Mouse (Mus musculus): ENCODE results near the gene Map4k1. TPM values are rescaled to one million over a fixed set of nuclear protein-coding genes. Genes with fewer than 3 reads are reported as not detected.

Map4k1 gene
- polyA plus RNA-seq, 1 experiment from 2014 or later: 2.8 TPM

DNA sequence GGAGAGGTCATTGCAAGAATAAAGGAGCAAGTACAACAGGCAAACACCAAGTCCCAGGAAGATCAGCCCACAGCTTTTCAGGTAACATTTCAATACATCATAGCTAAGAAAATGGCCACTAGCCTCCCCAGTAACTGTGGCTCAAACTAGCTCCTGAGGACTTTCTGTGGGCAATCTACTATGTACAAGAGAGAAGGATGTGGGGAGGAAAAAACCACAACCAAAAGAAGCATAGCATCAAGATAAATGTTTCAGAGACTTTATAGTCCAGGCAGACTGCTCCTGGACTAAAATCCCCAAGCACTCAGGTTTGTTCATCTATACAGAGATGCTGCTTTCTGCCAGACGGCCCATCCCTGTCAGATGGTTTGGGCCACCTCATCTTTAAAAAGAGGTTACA lies 25.6 kb upstream of the Map4k1 start:
- Histone ChIP-seq H3K9ac (no peak overlapping the region), H3K9me3 (replicated peaks) (no peaks in the 10 kb centered on the region)
- no peak for ATAC-seq (replicated peaks; ENCODE audit: insufficient number of reproducible peaks, insufficient read depth, low FRiP score, low read depth)

DNA sequence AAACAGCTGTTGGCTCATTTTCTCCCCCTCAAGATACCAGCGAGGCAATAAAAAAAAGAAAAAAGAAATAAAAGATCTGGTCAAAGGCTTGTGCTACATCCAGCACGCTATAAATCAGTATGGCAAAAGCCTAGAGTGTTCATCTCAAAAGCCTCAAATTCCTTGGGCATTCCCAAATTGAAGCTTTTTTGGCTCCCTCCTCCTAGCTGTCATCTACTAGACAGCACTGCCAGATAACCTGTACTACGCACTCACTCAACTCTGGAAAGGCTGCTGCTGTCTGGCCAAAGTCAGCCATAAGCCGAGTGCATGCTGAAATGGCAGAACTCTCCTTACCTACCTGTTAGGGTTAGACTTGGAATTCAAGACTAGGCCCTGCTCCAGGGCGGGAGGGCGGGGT lies 24.6 kb upstream of the Map4k1 start:
- peak overlapping the region; percentile 23; the same call in 1 of the 2 replicates for H3K9ac ChIP-seq

More for the DNA sequence above, 25.6 kb upstream of the Map4k1 start:
- H3K4me1 ChIP-seq (replicated peaks): peaks cover 95% of the 10 kb centered on the region
- peak overlapping the region; percentile 97 for H3K27ac ChIP-seq
- 0 out of 2 replicates have a peak, but pooled peaks cover 3% of the 10 kb centered on the region for H3K36me3 ChIP-seq
- no peak overlapping the region for H3K4me2 ChIP-seq
- H3K4me3 ChIP-seq: no peak overlapping the region
- no peaks in the 10 kb centered on the region for H3K27me3 ChIP-seq
- WGBS: 70% methylated on average over 1 of the region's 1 CpGs

DNA sequence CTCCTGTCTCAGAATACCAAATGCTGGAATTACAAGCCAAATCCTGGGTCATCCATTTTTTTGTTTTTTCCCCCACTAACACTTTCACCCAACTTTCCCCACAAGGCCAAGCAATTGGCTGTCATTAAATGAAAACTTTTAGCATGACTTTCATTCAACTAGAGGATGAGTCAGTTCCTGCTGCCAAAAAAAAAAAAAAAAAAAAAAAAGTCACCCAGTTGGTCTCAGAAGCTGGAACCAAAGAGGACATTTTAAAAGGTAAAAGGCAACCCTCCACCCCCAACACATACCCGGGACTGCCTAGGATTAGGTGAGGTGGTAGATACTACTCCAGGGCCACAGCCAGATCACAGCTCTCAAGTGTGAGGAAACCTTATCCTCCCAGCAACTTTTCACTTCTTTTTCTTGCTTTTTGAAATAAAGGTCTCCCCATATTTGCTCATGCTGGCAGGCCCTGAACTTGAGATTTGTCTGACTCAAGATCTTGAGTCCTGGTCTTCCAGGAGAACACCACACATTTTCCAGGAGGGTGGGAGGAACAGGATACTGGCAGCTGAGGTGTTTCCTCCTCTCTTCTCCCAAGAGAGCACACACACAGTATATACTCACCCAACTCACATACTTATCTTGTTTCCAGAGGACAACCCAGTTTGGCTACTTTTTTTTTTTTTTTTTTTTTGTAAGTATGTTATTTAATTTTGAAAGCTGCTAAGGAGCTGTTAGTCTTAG lies 23.7 kb upstream of the Map4k1 start:
- no peak for ATAC-seq (replicated peaks; ENCODE audit: insufficient number of reproducible peaks, insufficient read depth, low FRiP score, low read depth)
- Histone ChIP-seq H3K9me3 (replicated peaks) (no peaks in the 10 kb centered on the region), H3K27ac (peak overlapping the region; percentile 97), H3K27me3 (no peaks in the 10 kb centered on the region), H3K4me1 (replicated peaks) (peaks cover 82% of the 10 kb centered on the region), H3K4me2 (peak overlapping the region; percentile 83), H3K4me3 (no peak overlapping the region; the same call in 1 of the 2 replicates), H3K36me3 (0 out of 2 replicates have a peak, but pooled peaks cover 3% of the 10 kb centered on the region), H3K9ac (peak overlapping the region; percentile 23; the same call in 1 of the 2 replicates)
- WGBS: 15% methylated on average over 1 of the region's 1 CpGs

More for the DNA sequence above, 24.6 kb upstream of the Map4k1 start:
- Histone ChIP-seq H3K27ac (peak overlapping the region; percentile 97), H3K27me3 (no peaks in the 10 kb centered on the region), H3K36me3 (0 out of 2 replicates have a peak, but pooled peaks cover 3% of the 10 kb centered on the region), H3K9me3 (replicated peaks) (no peaks in the 10 kb centered on the region), H3K4me3 (no peak overlapping the region), H3K4me1 (replicated peaks) (peaks cover 85% of the 10 kb centered on the region), H3K4me2 (peak overlapping the region; percentile 83; the same call in 1 of the 2 replicates)
- no peak for ATAC-seq (replicated peaks; ENCODE audit: insufficient number of reproducible peaks, insufficient read depth, low FRiP score, low read depth)
- WGBS: 56% methylated on average over 6 of the region's 6 CpGs

DNA sequence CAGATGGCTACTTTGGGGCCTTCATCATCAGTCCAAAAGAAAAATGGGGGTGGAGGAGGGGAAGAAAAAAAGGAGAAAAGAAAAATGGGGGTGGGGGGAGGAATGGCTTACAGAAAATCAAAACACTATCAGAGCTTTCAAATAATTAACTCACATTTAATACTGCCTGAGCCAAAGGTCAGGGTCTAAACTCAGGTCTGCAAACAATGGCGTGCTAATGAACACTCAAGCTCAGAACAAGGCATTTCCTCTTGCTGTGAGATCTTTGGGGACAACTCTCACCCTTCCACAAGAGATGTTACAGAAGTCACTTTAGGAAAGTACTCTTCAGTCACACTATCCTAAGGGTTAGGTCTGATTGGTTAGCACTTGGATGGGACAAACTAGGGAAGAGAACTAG lies 23.1 kb upstream of the Map4k1 start:
- Histone ChIP-seq H3K4me3 (peak overlapping the region; percentile 83), H3K27ac (peak overlapping the region; percentile 97), H3K36me3 (0 out of 2 replicates have a peak, but pooled peaks cover 3% of the 10 kb centered on the region), H3K9ac (0 out of 2 replicates have a peak overlapping the region, but pooled peaks have one; percentile 99), H3K27me3 (no peaks in the 10 kb centered on the region), H3K9me3 (replicated peaks) (no peaks in the 10 kb centered on the region), H3K4me1 (replicated peaks) (peaks cover 76% of the 10 kb centered on the region), H3K4me2 (peak overlapping the region; percentile 83)
- WGBS: 39% methylated on average over 1 of the region's 1 CpGs
- no peak for ATAC-seq (replicated peaks; ENCODE audit: insufficient number of reproducible peaks, insufficient read depth, low FRiP score, low read depth)

DNA sequence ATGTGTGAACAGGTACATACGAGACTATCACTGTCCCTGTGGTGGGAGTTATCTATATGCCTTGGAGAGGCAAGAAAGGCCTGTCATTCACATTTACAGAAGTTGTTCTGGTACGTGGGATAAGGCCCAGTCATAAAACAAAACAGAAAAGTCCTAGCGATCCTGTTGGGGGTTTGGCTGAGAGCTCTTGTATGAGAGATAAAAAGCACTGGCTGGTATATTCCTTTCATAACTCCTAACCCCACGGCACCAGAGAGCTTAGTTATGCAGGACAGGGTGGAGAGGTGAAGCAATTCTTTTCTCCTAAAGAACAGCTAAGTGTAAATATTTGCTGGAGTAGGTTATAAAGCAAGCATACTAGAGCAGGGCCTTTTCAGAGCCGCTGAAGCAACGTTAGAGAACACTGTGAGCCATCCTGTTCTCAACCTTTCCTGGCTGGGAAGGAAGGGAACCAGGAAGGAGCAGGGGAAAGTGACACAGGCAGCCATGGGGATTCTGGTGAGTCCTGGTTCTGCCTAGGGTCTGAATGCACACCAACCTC lies 22.3 kb upstream of the Map4k1 start:
- H3K4me3 ChIP-seq: peak overlapping the region; percentile 83
- H3K9ac ChIP-seq: peak overlapping the region; percentile 99
- WGBS: 10% methylated on average over 6 of the region's 6 CpGs
- no peaks in the 10 kb centered on the region for H3K9me3 ChIP-seq (replicated peaks)
- no peak for ATAC-seq (replicated peaks; ENCODE audit: insufficient number of reproducible peaks, insufficient read depth, low FRiP score, low read depth)
- H3K4me2 ChIP-seq: peak overlapping the region; percentile 83
- H3K4me1 ChIP-seq (replicated peaks): peaks cover 70% of the 10 kb centered on the region
- peak overlapping the region; percentile 97 for H3K27ac ChIP-seq
- no peaks in the 10 kb centered on the region for H3K27me3 ChIP-seq
- 0 out of 2 replicates have a peak, but pooled peaks cover 3% of the 10 kb centered on the region for H3K36me3 ChIP-seq

DNA sequence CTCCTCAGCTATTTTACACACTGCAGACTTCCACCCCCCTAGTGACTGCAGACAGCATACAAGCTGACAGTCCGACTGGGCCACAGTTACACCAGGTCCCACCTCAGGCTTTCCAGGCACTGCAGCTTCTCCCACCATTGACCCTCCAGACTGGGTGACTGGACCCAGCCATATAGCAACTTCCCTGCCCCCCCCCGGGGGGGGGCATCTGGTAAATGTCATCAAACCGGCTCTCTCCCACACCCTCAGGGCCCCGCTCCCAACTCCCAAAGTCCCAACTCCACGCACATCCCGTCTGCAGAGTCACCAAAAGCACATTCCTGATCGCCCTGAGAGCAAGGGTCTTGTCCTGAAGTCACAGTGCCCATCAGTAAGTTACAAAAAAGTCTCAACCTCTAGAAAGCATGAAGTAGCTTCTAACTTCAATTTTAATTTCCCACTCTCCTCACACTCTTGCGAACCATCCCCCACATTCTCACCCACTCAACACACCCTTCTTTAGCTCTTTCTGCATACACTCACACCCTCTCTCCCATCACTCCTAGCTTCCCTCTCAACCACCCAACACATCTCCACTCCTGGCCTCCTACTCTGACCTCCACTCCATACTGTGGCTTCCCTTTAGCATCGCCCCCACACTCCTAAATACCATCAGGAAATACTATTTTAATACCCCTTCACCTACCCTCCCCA lies 21.4 kb upstream of the Map4k1 start:
- Histone ChIP-seq H3K4me2 (peak overlapping the region; percentile 83), H3K36me3 (0 out of 2 replicates have a peak, but pooled peaks cover 3% of the 10 kb centered on the region), H3K4me3 (peak overlapping the region; percentile 83), H3K27me3 (no peaks in the 10 kb centered on the region), H3K4me1 (replicated peaks) (peaks cover 61% of the 10 kb centered on the region), H3K27ac (peak overlapping the region; percentile 97), H3K9me3 (replicated peaks) (no peaks in the 10 kb centered on the region), H3K9ac (peak overlapping the region; percentile 99)
- no peak for ATAC-seq (replicated peaks; ENCODE audit: insufficient number of reproducible peaks, insufficient read depth, low FRiP score, low read depth)
- 5% methylated on average over 9 of the region's 9 CpGs for WGBS

DNA sequence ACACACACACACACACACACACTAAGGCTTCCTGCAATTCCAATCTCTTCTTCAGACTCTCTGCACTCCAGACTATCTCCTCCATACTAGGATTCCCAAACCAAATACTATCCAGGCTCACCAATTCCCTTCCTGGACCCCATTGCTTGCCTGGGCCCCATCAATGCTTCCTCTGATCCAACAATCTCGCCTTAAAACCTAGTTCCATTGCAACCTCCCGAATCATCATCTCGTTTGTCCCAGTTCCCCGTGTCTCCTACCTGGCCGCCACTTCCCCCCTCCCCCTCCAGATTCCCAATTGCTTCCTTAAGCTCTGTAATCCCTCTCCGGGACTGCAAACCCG lies 20.3 kb upstream of the Map4k1 start:
- Histone ChIP-seq H3K27me3 (no peaks in the 10 kb centered on the region), H3K9me3 (replicated peaks) (no peaks in the 10 kb centered on the region), H3K36me3 (no peaks in the 10 kb centered on the region), H3K4me2 (peak overlapping the region; percentile 83), H3K4me3 (peak overlapping the region; percentile 83), H3K4me1 (replicated peaks) (peaks cover 52% of the 10 kb centered on the region), H3K27ac (peak overlapping the region; percentile 97), H3K9ac (peak overlapping the region; percentile 99)
- under 1% methylated on average over 7 of the region's 7 CpGs for WGBS
- no peak for ATAC-seq (replicated peaks; ENCODE audit: insufficient number of reproducible peaks, insufficient read depth, low FRiP score, low read depth)

DNA sequence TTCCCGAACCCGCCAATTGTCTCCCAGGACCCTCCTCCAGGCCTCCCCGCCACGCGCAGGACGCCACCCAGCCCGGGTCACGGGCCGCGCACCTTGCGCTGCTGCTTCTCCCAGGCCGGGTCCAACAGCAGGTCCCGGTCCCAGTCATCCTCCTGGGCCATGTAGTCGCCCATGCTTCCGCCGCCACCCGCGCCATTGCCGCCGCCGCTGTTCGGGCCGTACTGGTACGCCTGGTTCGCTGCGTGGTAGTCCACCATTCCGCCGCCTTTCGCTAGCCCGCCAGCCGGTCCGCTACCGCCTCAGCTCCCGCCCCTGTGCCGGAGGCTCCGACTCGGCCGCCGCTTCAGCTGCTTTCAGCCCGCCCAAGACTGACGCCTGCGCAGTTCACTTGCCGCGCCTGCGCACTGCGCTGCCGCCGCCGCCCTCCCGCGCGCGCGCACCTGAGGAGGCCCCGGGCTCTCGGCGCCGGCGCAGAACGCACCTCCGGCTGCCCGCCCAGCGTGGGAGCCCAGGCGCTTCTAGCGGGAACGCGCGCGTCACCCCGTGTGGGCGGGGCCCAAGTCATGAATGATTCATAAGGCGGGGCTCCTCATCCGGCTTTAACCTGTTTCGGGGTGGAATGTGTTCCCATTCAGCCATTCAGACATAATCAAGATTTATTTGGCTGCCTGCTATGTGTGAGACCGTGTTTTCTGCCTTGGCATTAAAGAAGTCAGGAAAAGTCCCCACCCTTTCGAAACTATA lies 19.8 kb upstream of the Map4k1 start, which contains the start of gene Actn4:
Gene Actn4, minus strand, starts transcription at position 414 of the 744 bp plus-strand sequence.
- Histone ChIP-seq H3K27me3 (no peaks in the 10 kb centered on the region), H3K9ac (peak within 1 kb of the TSS; percentile 99), H3K9me3 (replicated peaks) (no peaks in the 10 kb centered on the region), H3K4me1 (replicated peaks) (peaks cover 52% of the 10 kb centered on the region), H3K36me3 (no peaks in the 10 kb centered on the region), H3K4me2 (peak within 1 kb of the TSS; percentile 83), H3K27ac (peak within 1 kb of the TSS; percentile 97), H3K4me3 (peak within 1 kb of the TSS; percentile 83)
- WGBS: under 1% methylated on average over 74 of the region's 76 CpGs
- peak; percentile 90 for ATAC-seq (replicated peaks; ENCODE audit: insufficient number of reproducible peaks, insufficient read depth, low FRiP score, low read depth)

DNA sequence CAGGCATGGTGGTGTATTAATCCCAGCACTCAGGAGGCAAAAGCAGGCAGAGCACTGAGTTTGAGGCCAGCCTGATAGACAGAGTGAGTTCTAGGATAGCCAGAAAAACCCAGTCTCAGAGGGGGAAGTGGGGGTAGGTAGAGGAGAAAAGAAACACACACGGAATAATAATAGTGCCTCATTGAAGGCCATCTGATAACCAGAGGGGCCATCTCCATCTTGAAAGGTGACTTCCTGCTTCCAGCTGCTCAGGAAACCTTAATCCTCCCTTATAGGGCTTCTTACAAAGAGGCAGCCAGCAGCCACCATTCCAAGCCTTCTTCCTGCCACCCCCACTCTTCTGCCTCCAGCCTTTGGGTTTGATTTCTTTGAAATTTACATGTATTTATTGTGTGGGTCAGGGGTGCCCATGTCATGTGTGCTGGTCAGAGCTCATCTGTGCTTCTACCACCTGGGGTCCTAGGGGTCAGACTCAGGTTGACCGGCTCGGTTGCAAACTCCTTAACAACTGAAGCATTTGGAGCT lies 18.4 kb upstream of the Map4k1 start:
- no peak overlapping the region for H3K4me2 ChIP-seq
- 85% methylated on average over 3 of the region's 3 CpGs for WGBS
- no peaks in the 10 kb centered on the region for H3K27me3 ChIP-seq
- peak overlapping the region; percentile 97; the same call in 1 of the 2 replicates for H3K27ac ChIP-seq
- H3K4me3 ChIP-seq: no peak overlapping the region
- H3K4me1 ChIP-seq (replicated peaks): peaks cover 38% of the 10 kb centered on the region
- H3K9me3 ChIP-seq (replicated peaks): no peaks in the 10 kb centered on the region
- ATAC-seq (replicated peaks; ENCODE audit: insufficient number of reproducible peaks, insufficient read depth, low FRiP score, low read depth): no peak
- H3K36me3 ChIP-seq: no peaks in the 10 kb centered on the region
- H3K9ac ChIP-seq: no peak overlapping the region

DNA sequence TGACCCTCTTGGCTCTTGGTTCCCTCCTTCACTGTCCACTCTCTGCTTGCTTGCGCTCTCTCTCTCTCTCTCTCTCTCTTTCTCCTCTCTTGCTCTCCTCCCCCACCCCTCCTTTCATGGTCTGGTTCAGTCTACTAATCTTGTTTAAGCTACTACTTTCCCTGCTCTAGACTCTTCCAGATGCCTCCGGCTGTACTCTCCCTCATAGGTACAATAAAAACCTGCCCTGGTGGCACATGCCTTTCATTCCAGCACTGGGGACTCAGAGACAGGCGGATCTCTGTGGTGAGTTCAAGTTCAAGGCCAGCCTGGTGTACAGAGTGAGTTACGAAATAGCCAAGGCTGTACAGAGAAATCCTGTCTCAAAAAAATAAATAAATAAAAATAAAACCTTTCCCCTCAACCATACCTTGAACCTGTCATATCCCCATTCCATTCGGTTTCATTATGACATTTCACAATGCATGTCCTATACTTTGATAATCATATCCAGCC lies 16.5 kb upstream of the Map4k1 start:
- H3K4me1 ChIP-seq (replicated peaks): peaks cover 23% of the 10 kb centered on the region
- H3K9me3 ChIP-seq (replicated peaks): no peaks in the 10 kb centered on the region
- H3K4me3 ChIP-seq: no peak overlapping the region
- 71% methylated on average over 5 of the region's 5 CpGs for WGBS
- no peaks in the 10 kb centered on the region for H3K36me3 ChIP-seq
- H3K27me3 ChIP-seq: no peaks in the 10 kb centered on the region
- no peak overlapping the region for H3K27ac ChIP-seq
- no peak overlapping the region for H3K4me2 ChIP-seq
- no peak for ATAC-seq (replicated peaks; ENCODE audit: insufficient number of reproducible peaks, insufficient read depth, low FRiP score, low read depth)
- no peak overlapping the region for H3K9ac ChIP-seq

All from heart, embryonic 15.5 days (tissue).